Mouse (Mus musculus) macrophage (primary cell): ENCODE measurements around the gene Babam1. TPM values are rescaled to one million over a fixed set of nuclear protein-coding genes. Genes with fewer than 3 reads are reported as not detected.

Source experiments
- H3K27ac ChIP-seq: fragments of 350-480 bp; formaldehyde crosslinking; 2 replicates; pipeline ENCODE4 v1.9.0; 2021
- H3K36me3 ChIP-seq: fragments of 350-480 bp; formaldehyde crosslinking; 2 replicates; pipeline ENCODE4 v1.9.0; 2021; ENCODE audit errors: inconsistent target
- H3K4me3 ChIP-seq: fragments of 350-480 bp; formaldehyde crosslinking; 2 replicates; pipeline ENCODE4 v1.9.0; 2021; ENCODE audit errors: inconsistent target
- H3K79me2 ChIP-seq: fragments of 350-480 bp; formaldehyde crosslinking; 2 replicates; pipeline ENCODE4 v1.9.0; 2021; ENCODE audit errors: inconsistent target
- WGBS: methylation state at CpG from one replicate; pipeline ENCODE4 v1.1.7; 2026; ENCODE audit warnings: inconsistent platforms; ENCODE audit not compliant: missing documents; 5-methylcytosine and 5-hydroxymethylcytosine counted together
- polyA plus RNA-seq: library from polyadenylated mRNA; stranded (reverse); fragments of 250-400 nt; gene quantifications from 3 replicates; pipeline ENCODE4 v1.2.4, GENCODE M21; 2018; ENCODE audit warnings: inconsistent platforms
- total RNA-seq, 78 experiments: library from RNA; depleted of rRNA; stranded (reverse); fragments of 250-400 nt; gene quantifications; 1 replicate in 9 of 78; 2 replicates in 24 of 78; 3 replicates in 43 of 78; 4 replicates in 2 of 78; pipeline ENCODE4 v1.2.4; 2018; ENCODE audit warnings: inconsistent platforms in 56 of 78

Gene Babam1
- 100 to 1,000 TPM in 4 of 26 experiments, 10 to 100 TPM in 22; 25.6 to 122 (median 73.2) TPM for total RNA-seq (2018; cell fraction: chromatin; rRNA removed)
- total RNA-seq (2018; cell fraction: cytosol; rRNA removed), result 10 to 100 TPM; 57.0 to 87.0 (median 72.8) TPM
- total RNA-seq (2018; cell fraction: nucleus; rRNA removed), result 100 to 1,000 TPM in 3 of 26 experiments, 10 to 100 TPM in 23; 46.0 to 113 (median 70.0) TPM
- polyA plus RNA-seq, result 69.5 to 91.2 TPM (median 74.0 TPM) in 3 replicates

DNA sequence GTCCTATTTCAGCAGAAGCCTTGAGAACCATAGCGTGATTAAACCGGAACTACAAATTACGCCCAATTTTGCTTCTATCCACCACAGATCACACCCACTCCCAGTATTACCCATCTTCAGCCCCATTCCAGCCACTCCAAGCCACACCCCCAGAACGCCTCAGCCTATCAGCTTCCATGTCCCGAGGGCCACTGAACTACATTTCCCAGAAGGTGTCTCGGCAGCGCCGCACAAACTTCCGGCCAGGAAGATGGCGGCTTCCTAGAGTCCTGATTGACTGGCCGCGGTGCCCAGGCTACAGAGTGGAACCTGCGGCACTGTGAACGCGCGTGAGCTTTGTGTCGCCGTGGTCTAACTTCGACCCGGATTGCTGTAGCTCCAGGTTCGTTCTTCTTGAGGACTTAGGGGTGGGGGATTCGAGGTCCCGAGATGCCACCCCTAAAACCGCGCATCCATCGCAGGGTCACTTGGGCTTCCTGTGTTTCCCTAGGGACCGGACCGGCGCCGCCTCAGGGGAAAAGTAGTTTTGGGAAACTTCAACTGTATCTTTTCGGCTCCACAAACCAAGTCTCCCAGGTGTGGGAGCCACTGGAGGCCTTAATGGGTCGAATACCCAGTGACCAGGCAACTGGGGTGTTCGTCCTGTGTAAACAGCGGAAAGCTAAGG is at the start of gene Babam1:
Gene Babam1, plus strand, starts transcription at position 223 of the 667 bp plus-strand sequence.
- peak within 1 kb of the TSS; percentile 99 for H3K4me3 ChIP-seq
- peak within 1 kb of the TSS; percentile 51 for H3K27ac ChIP-seq
- peaks cover 13% of the 10 kb centered on the region for H3K79me2 ChIP-seq
- H3K36me3 ChIP-seq, result peaks cover 11% of the 10 kb centered on the region; the same call in 1 of the 2 replicates
- WGBS, result under 1% methylated on average over 31 of the region's 34 CpGs

DNA sequence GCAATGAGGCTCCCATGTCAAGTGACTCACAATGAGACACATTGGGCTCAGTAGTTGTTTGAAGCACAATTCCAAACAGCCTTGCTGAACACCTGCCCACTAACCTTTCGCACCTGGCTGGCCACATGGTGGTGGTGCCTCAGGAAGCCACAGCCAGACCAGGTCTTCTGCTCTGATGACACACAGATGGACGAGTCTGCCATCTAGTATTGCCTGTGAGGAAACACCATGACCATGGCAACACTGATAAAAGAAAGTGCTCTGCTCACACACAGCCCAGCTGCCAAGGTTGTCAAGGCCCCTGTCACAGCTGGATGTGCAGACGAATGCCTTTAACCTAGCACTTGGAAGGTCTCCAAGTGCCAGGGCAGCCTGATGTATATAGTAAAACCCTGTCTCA is 45.5 kb upstream of the Babam1 start:
- 78% methylated on average over 3 of the region's 3 CpGs for WGBS
- Histone ChIP-seq H3K4me3 (no peak overlapping the region), H3K36me3 (peaks cover 96% of the 10 kb centered on the region), H3K79me2 (no peaks in the 10 kb centered on the region), H3K27ac (no peak overlapping the region)

DNA sequence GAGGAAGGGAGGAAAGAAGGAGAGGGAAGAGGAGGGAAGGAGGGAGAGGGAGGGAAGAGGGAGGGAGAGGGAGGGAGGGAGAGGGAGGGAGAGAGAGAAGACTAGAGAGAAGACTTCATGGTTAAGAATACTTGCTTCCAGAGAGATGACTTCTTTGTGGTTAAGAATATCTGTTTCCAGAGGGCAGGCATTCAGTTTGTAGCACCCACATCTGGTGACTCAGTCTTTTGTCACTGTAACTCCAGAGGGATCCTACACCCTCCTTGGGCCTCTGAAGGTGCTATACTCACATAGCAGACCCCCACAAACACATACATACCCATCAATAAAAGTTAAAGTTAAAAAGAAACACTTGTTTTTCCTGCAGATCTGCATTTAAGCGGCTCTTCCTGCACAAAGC is 45.1 kb upstream of the Babam1 start:
- WGBS, result 100% methylated on average over 1 of the region's 1 CpGs
- H3K27ac ChIP-seq, result no peak overlapping the region
- H3K79me2 ChIP-seq, result no peaks in the 10 kb centered on the region
- H3K36me3 ChIP-seq, result peaks cover 96% of the 10 kb centered on the region
- no peak overlapping the region for H3K4me3 ChIP-seq

DNA sequence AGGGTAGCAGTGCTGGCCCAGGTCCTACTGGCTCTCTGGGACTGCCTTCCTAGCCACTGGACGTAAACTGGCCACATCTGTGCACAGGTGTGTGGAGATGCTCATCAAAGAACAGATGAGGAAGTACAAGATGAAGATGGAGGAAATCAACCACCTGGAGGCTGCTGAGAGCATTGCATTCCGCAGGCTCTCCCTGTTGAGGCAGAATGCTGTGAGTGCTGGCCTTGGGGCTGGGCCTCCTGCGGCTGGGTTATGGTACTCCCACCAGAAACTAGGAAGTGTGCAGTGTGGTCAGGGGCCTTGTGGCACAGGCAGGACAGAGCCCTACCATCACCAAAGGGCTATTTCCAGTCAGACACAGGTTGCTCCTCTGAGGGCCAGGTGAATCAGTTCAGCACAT is 38.6 kb upstream of the Babam1 start:
- H3K79me2 ChIP-seq, result no peaks in the 10 kb centered on the region
- H3K27ac ChIP-seq, result no peak overlapping the region
- WGBS, result 86% methylated on average over 3 of the region's 3 CpGs
- H3K4me3 ChIP-seq, result no peak overlapping the region
- peaks cover 80% of the 10 kb centered on the region for H3K36me3 ChIP-seq

DNA sequence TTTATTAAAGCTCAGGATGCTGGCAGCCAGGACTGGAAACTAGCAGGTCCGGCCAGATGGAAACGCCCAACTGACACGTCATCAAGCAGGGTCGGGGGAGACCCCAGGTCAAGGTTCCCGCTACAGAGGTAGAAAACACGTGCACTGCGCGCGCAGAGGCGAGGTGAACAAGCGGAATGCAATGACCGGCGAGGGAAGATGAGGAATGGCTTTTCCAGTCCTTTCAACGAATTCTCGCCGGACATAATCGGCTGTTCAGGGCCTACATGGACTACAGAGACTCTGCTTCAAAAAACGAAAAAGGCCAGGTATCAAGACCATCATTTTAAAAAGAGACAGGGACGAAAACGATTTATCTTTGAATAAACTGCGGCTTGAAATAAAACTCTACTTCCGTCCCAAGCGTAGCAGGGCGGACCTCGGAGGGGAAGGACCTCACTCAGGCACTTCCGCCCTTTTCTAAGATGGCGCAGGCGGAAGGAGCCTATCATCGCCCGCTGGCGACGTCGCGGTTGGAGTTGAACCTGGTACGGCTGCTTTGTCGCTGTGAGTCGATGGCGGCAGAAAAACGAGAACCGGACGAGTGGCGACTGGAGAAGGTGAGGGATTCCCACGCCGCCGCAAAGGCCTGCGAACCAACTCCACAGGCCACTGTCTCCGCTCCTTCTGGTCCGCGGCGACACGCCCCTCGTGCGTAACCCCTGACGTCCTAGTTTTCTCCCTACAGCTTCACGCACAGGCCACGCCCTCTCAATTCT is 29.7 kb upstream of the Babam1 start, which contains the start of gene Use1:
Gene Use1, plus strand, starts transcription at position 78 of the 758 bp plus-strand sequence.
- Histone ChIP-seq H3K27ac (peak within 1 kb of the TSS; percentile 97), H3K36me3 (peaks cover 8% of the 10 kb centered on the region; the same call in 1 of the 2 replicates), H3K79me2 (peaks cover 13% of the 10 kb centered on the region; the same call in 1 of the 2 replicates), H3K4me3 (peak within 1 kb of the TSS; percentile 75)
- WGBS, result under 1% methylated on average over 56 of the region's 56 CpGs

DNA sequence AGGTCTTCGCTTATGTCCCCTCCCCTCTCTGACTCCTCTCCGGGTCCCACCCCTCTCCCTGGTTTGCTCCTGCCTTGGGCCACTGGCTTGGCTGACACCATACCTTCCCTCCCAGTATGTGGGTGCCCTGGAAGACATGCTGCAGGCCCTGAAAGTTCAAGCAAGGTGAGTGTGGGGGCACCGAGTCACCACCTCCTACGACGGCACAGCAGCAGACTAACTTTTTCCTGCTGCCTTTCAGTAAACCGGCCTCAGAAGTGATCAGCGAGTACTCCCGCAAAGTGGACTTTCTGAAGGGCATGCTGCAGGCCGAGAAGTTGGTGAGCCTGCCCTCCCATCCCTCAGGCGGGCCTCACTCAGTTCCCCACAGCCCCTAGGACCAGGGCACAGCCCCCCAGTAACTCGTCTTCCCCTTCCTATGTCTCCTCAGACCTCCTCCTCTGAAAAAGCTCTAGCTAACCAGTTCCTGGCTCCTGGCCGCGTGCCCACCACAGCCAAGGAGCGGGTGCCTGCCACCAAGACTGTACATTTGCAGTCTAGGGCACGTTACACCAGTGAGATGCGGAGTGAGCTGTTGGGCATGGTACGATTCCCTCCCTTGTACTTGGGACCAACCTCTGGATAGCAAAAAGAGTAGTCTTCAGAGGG is 29.0 kb upstream of the Babam1 start:
- 18% methylated on average over 17 of the region's 17 CpGs for WGBS

DNA sequence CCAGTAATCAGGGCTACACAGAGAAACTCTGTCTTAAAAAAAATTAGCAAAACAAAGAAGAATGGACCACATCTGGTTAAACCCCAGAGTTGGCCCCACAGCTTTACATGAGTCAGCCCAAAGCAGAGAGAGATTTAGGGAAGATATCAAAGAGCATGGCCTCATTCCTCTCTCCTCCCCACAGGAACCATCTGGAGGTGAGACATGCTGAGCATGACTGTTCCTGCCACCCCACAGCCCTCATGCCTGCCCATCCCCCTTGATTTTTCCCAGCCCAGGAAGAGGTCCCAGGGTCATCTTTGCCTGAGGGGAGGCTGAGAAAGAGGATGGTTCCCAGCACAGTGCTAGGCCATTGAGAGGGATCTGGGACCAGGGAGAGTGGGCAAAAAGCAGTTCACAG is 28.3 kb upstream of the Babam1 start:
- H3K79me2 ChIP-seq, result peaks cover 13% of the 10 kb centered on the region; the same call in 1 of the 2 replicates
- peak overlapping the region; percentile 75 for H3K4me3 ChIP-seq
- H3K36me3 ChIP-seq, result peaks cover 8% of the 10 kb centered on the region; the same call in 1 of the 2 replicates
- peak overlapping the region; percentile 97 for H3K27ac ChIP-seq

More for the DNA sequence above, 29.0 kb upstream of the Babam1 start:
- Histone ChIP-seq H3K27ac (peak overlapping the region; percentile 97), H3K79me2 (peaks cover 13% of the 10 kb centered on the region; the same call in 1 of the 2 replicates), H3K36me3 (peaks cover 8% of the 10 kb centered on the region; the same call in 1 of the 2 replicates), H3K4me3 (peak overlapping the region; percentile 75)

DNA sequence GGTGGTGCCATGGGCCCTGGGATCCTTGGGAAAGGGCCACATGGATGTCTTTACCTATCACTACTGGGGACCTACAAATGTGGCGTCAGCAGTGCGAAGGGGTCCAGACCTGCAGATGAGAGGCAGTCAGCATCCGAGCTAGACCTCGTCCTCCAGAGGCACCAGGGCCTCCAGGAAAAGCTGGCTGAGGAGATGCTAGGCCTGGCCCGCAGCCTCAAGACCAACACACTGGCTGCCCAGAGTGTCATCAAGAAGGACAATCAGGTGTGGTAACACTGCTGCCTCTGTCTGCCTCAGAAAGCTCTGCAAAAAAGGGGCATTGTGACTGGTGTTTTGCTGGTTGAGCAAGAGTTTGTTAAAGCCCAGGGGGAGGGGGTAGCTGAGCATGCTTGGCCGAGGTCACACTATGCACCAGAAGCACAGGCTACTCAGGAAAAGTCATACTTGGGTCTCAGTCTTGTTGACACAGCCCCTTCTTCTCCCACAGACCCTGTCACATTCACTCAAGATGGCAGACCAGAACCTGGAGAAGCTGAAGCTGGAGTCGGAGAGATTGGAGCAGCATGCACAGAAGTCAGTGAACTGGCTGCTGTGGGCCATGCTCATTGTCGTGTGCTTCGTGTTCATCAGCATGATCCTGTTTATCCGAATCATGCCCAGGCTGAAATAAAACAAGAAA is 27.5 kb upstream of the Babam1 start:
- Histone ChIP-seq H3K27ac (peak overlapping the region; percentile 97), H3K36me3 (peaks cover 8% of the 10 kb centered on the region; the same call in 1 of the 2 replicates), H3K79me2 (peaks cover 13% of the 10 kb centered on the region; the same call in 1 of the 2 replicates), H3K4me3 (no peak overlapping the region)
- 93% methylated on average over 10 of the region's 10 CpGs for WGBS

DNA sequence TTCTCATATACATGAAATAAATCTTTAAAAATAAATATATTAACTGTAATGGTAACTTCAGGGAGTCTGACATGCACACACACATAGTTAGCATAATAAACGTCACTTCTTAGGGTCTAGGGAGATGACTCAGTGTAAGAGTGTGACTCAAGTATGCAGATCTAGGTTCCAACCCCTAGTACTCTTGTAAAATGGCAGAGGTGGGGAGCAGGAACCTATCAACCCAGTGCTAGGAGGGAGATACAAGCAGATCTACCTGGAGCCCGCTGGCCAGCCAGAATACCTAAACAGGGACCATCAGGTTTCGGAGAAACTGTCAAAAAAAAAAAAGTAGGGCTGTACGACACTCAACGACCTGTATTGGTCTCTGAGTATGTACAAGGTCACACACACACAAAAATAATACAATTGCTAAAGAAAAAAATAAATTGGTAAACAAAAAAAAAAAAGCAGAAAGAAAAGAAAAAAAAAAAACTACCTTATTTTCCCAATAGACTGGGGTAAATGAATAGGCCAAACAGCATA is 25.9 kb upstream of the Babam1 start:
- H3K79me2 ChIP-seq, result peaks cover 13% of the 10 kb centered on the region; the same call in 1 of the 2 replicates
- peak overlapping the region; percentile 47 for H3K27ac ChIP-seq
- WGBS, result 7% methylated on average over 3 of the region's 5 CpGs
- peak overlapping the region; percentile 29 for H3K4me3 ChIP-seq
- H3K36me3 ChIP-seq, result peaks cover 8% of the 10 kb centered on the region; the same call in 1 of the 2 replicates

DNA sequence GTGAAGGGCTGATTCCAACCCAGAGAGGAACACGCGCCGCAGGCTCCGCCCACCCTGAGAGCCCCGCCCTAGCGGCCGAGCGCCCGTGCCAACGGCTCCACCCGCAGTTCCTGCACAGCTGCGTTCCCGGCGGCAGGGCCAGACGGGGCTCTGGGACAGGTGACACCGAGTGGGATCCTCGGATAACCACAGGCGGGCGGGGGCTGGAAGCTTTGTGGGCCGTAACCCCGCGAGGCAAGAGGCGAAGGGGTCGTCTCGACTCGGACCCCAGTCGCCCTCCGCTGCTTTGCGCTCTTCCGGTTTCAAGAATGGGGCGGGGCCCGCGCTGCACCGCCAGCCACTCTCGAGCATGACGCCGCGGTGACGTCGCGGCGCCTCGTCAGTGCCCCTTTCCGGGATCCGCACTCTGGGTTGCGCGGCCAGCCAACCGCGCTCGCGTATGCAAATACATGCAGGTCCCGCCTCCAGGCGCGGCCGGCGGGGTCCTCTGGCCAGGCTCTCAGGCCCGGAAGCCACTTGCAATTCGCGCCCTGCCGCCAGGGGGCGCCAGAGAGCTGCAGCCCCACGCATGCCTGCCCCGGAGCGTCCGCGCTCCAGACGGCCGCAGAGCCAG is 25.3 kb upstream of the Babam1 start, which contains the start of gene Ocel1:
Gene Ocel1, plus strand, starts transcription at position 63 of the 613 bp plus-strand sequence.
- WGBS, result under 1% methylated on average over 65 of the region's 68 CpGs
- Histone ChIP-seq H3K36me3 (peaks cover 8% of the 10 kb centered on the region; the same call in 1 of the 2 replicates), H3K79me2 (peaks cover 13% of the 10 kb centered on the region; the same call in 1 of the 2 replicates), H3K4me3 (peak within 1 kb of the TSS; percentile 29), H3K27ac (peak within 1 kb of the TSS; percentile 62)

DNA sequence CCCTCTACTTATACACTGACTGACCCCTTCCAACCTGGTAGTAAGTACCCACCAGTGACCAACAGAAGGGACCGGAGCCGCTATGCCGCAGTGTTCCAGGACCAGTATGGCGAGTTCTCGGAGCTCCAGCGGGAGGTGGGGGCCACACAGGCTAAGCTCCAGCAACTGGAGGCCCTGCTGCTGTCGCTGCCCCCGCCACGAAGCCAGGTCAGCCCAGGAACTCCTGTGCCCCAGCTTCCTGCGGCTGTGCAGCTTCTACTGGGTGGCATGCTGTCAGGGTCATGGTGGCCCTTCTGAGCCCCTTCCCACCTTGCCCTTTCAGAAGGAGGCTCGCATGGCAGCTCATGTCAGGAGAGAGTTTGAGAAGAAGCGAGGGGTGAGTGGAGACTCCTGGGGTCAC is 24.2 kb upstream of the Babam1 start:
- peaks cover 13% of the 10 kb centered on the region; the same call in 1 of the 2 replicates for H3K79me2 ChIP-seq
- no peak overlapping the region for H3K27ac ChIP-seq
- H3K4me3 ChIP-seq, result no peak overlapping the region
- WGBS, result 97% methylated on average over 10 of the region's 12 CpGs
- peaks cover 8% of the 10 kb centered on the region; the same call in 1 of the 2 replicates for H3K36me3 ChIP-seq

DNA sequence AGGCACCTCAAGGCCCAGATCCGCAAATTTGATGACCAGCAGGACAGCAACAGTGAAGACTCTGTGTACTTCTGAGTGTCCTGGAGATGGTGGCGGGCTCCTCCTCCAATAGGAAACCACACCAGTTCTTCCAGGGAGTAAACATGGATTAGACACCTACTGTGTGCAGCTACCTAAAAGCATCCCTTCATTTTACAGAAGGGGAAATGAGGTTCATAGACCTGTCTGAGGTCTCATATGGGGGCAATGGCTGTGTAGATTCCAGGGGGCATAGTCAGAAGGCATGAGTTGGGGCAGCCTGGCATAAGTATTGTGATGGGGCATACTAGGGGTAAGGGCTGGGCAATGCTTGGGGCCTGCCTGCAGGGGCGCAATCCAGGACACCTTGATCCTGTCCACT is 23.7 kb upstream of the Babam1 start:
- Histone ChIP-seq H3K36me3 (peaks cover 8% of the 10 kb centered on the region; the same call in 1 of the 2 replicates), H3K27ac (no peak overlapping the region), H3K79me2 (peaks cover 13% of the 10 kb centered on the region; the same call in 1 of the 2 replicates), H3K4me3 (no peak overlapping the region)
- 100% methylated on average over 3 of the region's 3 CpGs for WGBS

DNA sequence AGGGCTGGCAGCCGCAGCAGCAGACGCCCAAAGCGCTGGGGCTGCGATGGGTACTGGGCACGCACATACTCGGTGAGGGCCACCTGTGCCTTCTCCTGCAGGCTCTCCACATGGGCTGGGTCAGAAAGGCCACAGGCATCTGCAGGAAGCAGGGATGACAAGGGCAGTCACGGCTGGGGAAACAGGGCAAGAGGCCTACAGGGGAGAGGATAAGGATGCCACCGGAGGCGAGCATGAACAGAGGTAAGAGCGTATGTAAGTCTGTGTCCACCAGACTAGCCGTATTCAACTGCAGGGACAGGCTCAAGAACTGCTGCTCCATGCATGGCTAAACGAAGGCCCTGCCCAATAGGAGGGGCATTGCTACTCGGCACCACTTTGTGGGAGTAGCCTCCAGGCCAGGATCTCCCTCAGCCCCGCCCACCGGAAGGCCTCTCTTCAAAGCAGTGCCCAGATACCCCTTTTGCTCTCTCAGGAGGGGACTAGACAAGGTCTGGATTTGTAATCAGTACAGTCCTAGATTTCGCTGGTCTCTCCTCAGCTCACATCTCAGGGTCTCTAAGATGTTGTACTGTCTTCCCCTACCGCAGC is 21.9 kb upstream of the Babam1 start:
- peaks cover 1% of the 10 kb centered on the region; the same call in 1 of the 2 replicates for H3K36me3 ChIP-seq
- H3K27ac ChIP-seq, result no peak overlapping the region
- 89% methylated on average over 17 of the region's 17 CpGs for WGBS
- H3K4me3 ChIP-seq, result no peak overlapping the region
- peaks cover 2% of the 10 kb centered on the region; the same call in 1 of the 2 replicates for H3K79me2 ChIP-seq
